Mouse (Mus musculus) neural tube, embryonic 15.5 days (tissue): ENCODE data around the gene Wdr90. TPM values are rescaled to one million over a fixed set of nuclear protein-coding genes. Genes with fewer than 3 reads are reported as not detected.

Source experiments
- ATAC-seq: fragments of 200-750 bp; cut with Nextera tagmentation; 2 replicates; pipeline ENCODE4 v1.8.0; 2017; ENCODE audit warnings: mild to moderate bottlenecking, moderate TSS enrichment, moderate library complexity; ENCODE audit not compliant: low FRiP score
- H3K27ac ChIP-seq: fragments of 300-500 bp; sonication (generic); replicated peaks from 2 replicates; pipeline ENCODE4 v1.5.1; 2015; ENCODE audit warnings: mild to moderate bottlenecking, inconsistent platforms
- H3K27me3 ChIP-seq: fragments of 300-500 bp; sonication (generic); replicated peaks from 2 replicates; pipeline ENCODE4 v1.6.1; 2015; ENCODE audit warnings: inconsistent platforms
- H3K36me3 ChIP-seq: fragments of 300-500 bp; sonication (generic); 2 replicates; pipeline ENCODE4 v1.6.1; 2015; ENCODE audit warnings: inconsistent platforms
- H3K4me1 ChIP-seq: fragments of 300-500 bp; sonication (generic); 2 replicates; pipeline ENCODE4 v1.6.1; 2015; ENCODE audit warnings: inconsistent platforms
- H3K4me2 ChIP-seq: fragments of 300-500 bp; sonication (generic); 2 replicates; pipeline ENCODE4 v1.6.1; 2015; ENCODE audit warnings: inconsistent platforms, mild to moderate bottlenecking, moderate library complexity
- H3K4me3 ChIP-seq: fragments of 300-500 bp; sonication (generic); replicated peaks from 2 replicates; pipeline ENCODE4 v1.5.1; 2015; ENCODE audit warnings: mild to moderate bottlenecking, inconsistent platforms
- H3K9ac ChIP-seq: fragments of 300-500 bp; sonication (generic); replicated peaks from 2 replicates; pipeline ENCODE4 v1.6.1; 2015; ENCODE audit warnings: mild to moderate bottlenecking, inconsistent platforms
- H3K9me3 ChIP-seq: fragments of 300-500 bp; sonication (generic); replicated peaks from 2 replicates; pipeline ENCODE4 v1.6.1; 2016; ENCODE audit warnings: inconsistent platforms
- WGBS: fragments of 180-500 bp; shearing (Covaris S2); methylation state at CpG from one replicate; pipeline ENCODE4 v1.1.7; 2015; ENCODE audit warnings: mixed read lengths; 5-methylcytosine and 5-hydroxymethylcytosine counted together
- polyA plus RNA-seq: library from polyadenylated mRNA; unstranded; fragments of >200 nt; fragmentation: Nextera tagmentation; extraction: Ambion mirVana; gene quantifications from 2 replicates; pipeline ENCODE4 v1.2.1, GENCODE M21; 2015

The Wdr90 gene
- polyA plus RNA-seq, 1 experiment from 2014 or later = 15.5 TPM

GRCm38 (mm10) chr17:25867836-25868600 lies 6.7 kb upstream of the Wdr90 start:
- H3K27me3 ChIP-seq = no peaks in the 10 kb centered on the region
- H3K9me3 ChIP-seq = no peaks in the 10 kb centered on the region
- under 1% methylated on average over 39 of the region's 42 CpGs for WGBS
- H3K4me1 ChIP-seq = peaks cover 15% of the 10 kb centered on the region
- H3K36me3 ChIP-seq = peaks cover 6% of the 10 kb centered on the region; the same call in 1 of the 2 replicates
- peak overlapping the region; percentile 90 for H3K4me2 ChIP-seq
- H3K9ac ChIP-seq = peak overlapping the region; percentile 73
- peak overlapping the region; percentile 72 for H3K27ac ChIP-seq
- peak; percentile 55 for ATAC-seq
- peak overlapping the region; percentile 69 for H3K4me3 ChIP-seq

GRCm38 (mm10) chr17:25867509-25867835 lies 6.2 kb upstream of the Wdr90 start:
- ATAC-seq = no peak
- 7% methylated on average over 7 of the region's 7 CpGs for WGBS
- H3K4me3 ChIP-seq = peak overlapping the region; percentile 69
- no peaks in the 10 kb centered on the region for H3K9me3 ChIP-seq
- H3K36me3 ChIP-seq = peaks cover 6% of the 10 kb centered on the region; the same call in 1 of the 2 replicates
- peak overlapping the region; percentile 73 for H3K9ac ChIP-seq
- H3K27ac ChIP-seq = no peak overlapping the region
- H3K4me1 ChIP-seq = peaks cover 14% of the 10 kb centered on the region
- H3K4me2 ChIP-seq = peak overlapping the region; percentile 90
- H3K27me3 ChIP-seq = no peaks in the 10 kb centered on the region

GRCm38 (mm10) chr17:25866172-25866571 lies 4.9 kb upstream of the Wdr90 start:
- Histone ChIP-seq H3K9ac (no peak overlapping the region), H3K4me3 (no peak overlapping the region), H3K9me3 (no peaks in the 10 kb centered on the region), H3K4me2 (no peak overlapping the region), H3K27me3 (no peaks in the 10 kb centered on the region), H3K27ac (no peak overlapping the region), H3K36me3 (peaks cover 6% of the 10 kb centered on the region; the same call in 1 of the 2 replicates), H3K4me1 (peaks cover 21% of the 10 kb centered on the region)
- 94% methylated on average over 3 of the region's 3 CpGs for WGBS
- ATAC-seq = no peak

GRCm38 (mm10) chr17:25865288-25865687 lies 4.0 kb upstream of the Wdr90 start:
- H3K4me2 ChIP-seq = no peak overlapping the region
- no peaks in the 10 kb centered on the region for H3K27me3 ChIP-seq
- WGBS = 90% methylated on average over 11 of the region's 11 CpGs
- no peak for ATAC-seq
- no peak overlapping the region for H3K9ac ChIP-seq
- H3K9me3 ChIP-seq = no peaks in the 10 kb centered on the region
- peaks cover 6% of the 10 kb centered on the region; the same call in 1 of the 2 replicates for H3K36me3 ChIP-seq
- no peak overlapping the region for H3K27ac ChIP-seq
- no peak overlapping the region for H3K4me3 ChIP-seq
- peaks cover 30% of the 10 kb centered on the region for H3K4me1 ChIP-seq

GRCm38 (mm10) chr17:25864311-25864710 lies 3.0 kb upstream of the Wdr90 start:
- Histone ChIP-seq H3K9ac (no peak overlapping the region), H3K4me3 (no peak overlapping the region), H3K36me3 (peaks cover 6% of the 10 kb centered on the region; the same call in 1 of the 2 replicates), H3K9me3 (no peaks in the 10 kb centered on the region), H3K4me1 (peaks cover 33% of the 10 kb centered on the region), H3K27ac (no peak overlapping the region), H3K27me3 (no peaks in the 10 kb centered on the region), H3K4me2 (no peak overlapping the region)
- WGBS = 91% methylated on average over 14 of the region's 14 CpGs
- ATAC-seq = no peak

- WGBS = 93% methylated on average over 6 of the region's 6 CpGs
- H3K9ac ChIP-seq = no peak overlapping the region
- H3K27ac ChIP-seq = no peak overlapping the region
- no peaks in the 10 kb centered on the region for H3K27me3 ChIP-seq
- no peak overlapping the region for H3K4me3 ChIP-seq
- no peak for ATAC-seq
- peaks cover 6% of the 10 kb centered on the region; the same call in 1 of the 2 replicates for H3K36me3 ChIP-seq
- H3K9me3 ChIP-seq = no peaks in the 10 kb centered on the region
- H3K4me2 ChIP-seq = no peak overlapping the region
- H3K4me1 ChIP-seq = peaks cover 28% of the 10 kb centered on the region
Observed at GRCm38 (mm10) chr17:25863681-25864080, 2.4 kb upstream of the Wdr90 start.

GRCm38 (mm10) chr17:25861704-25862612 lies 657 bp upstream of the Wdr90 start:
- Histone ChIP-seq H3K27me3 (no peaks in the 10 kb centered on the region), H3K9ac (peak overlapping the region; percentile 92), H3K4me2 (peak overlapping the region; percentile 91), H3K9me3 (no peaks in the 10 kb centered on the region), H3K4me1 (peaks cover 18% of the 10 kb centered on the region), H3K36me3 (peaks cover 6% of the 10 kb centered on the region; the same call in 1 of the 2 replicates), H3K4me3 (peak overlapping the region; percentile 71), H3K27ac (peak overlapping the region; percentile 90)
- 14% methylated on average over 6 of the region's 6 CpGs for WGBS
- ATAC-seq = peak; percentile 25

GRCm38 (mm10) chr17:25860229-25860628 lies 1.1 kb downstream of the Wdr90 start:
- peak overlapping the region; percentile 91 for H3K4me2 ChIP-seq
- no peak for ATAC-seq
- peak overlapping the region; percentile 92 for H3K9ac ChIP-seq
- peaks cover 18% of the 10 kb centered on the region for H3K4me1 ChIP-seq
- WGBS = 94% methylated on average over 6 of the region's 6 CpGs
- H3K4me3 ChIP-seq = peak overlapping the region; percentile 71
- no peaks in the 10 kb centered on the region for H3K9me3 ChIP-seq
- no peak overlapping the region for H3K27ac ChIP-seq
- peaks cover 6% of the 10 kb centered on the region; the same call in 1 of the 2 replicates for H3K36me3 ChIP-seq
- no peaks in the 10 kb centered on the region for H3K27me3 ChIP-seq

GRCm38 (mm10) chr17:25844396-25844901 lies 16.9 kb downstream of the Wdr90 start, which contains the start of gene Rhot2:
Rhot2 (minus strand) TSS chr17:25844851.
- H3K27me3 ChIP-seq = no peaks in the 10 kb centered on the region
- peak within 1 kb of the TSS; percentile 80 for H3K4me2 ChIP-seq
- H3K4me1 ChIP-seq = peaks cover 22% of the 10 kb centered on the region
- peaks cover 40% of the 10 kb centered on the region for H3K36me3 ChIP-seq
- ATAC-seq = peak; percentile 92
- under 1% methylated on average over 21 of the region's 21 CpGs for WGBS
- peak within 1 kb of the TSS; percentile 79 for H3K27ac ChIP-seq
- H3K4me3 ChIP-seq = peak within 1 kb of the TSS; percentile 81
- H3K9me3 ChIP-seq = no peaks in the 10 kb centered on the region
- peak within 1 kb of the TSS; percentile 86 for H3K9ac ChIP-seq

- H3K36me3 ChIP-seq = peaks cover 42% of the 10 kb centered on the region
- peak overlapping the region; percentile 80 for H3K4me2 ChIP-seq
- peak overlapping the region; percentile 86 for H3K9ac ChIP-seq
- peak overlapping the region; percentile 81 for H3K4me3 ChIP-seq
- H3K27ac ChIP-seq = peak overlapping the region; percentile 79
- 4% methylated on average over 38 of the region's 38 CpGs for WGBS
- no peaks in the 10 kb centered on the region for H3K9me3 ChIP-seq
- H3K4me1 ChIP-seq = peaks cover 24% of the 10 kb centered on the region
- ATAC-seq = peak; percentile 9; the same call in 1 of the 2 replicates
- no peaks in the 10 kb centered on the region for H3K27me3 ChIP-seq
Observed at GRCm38 (mm10) chr17:25843636-25844395, 17.5 kb downstream of the Wdr90 start.

GRCm38 (mm10) chr17:25843122-25843521 lies 18.2 kb downstream of the Wdr90 start:
- H3K36me3 ChIP-seq = peaks cover 43% of the 10 kb centered on the region
- no peak overlapping the region for H3K27ac ChIP-seq
- peak overlapping the region; percentile 86; the same call in 1 of the 2 replicates for H3K9ac ChIP-seq
- 92% methylated on average over 4 of the region's 4 CpGs for WGBS
- peak overlapping the region; percentile 81 for H3K4me3 ChIP-seq
- ATAC-seq = no peak
- H3K4me1 ChIP-seq = peaks cover 29% of the 10 kb centered on the region
- H3K4me2 ChIP-seq = peak overlapping the region; percentile 80
- H3K9me3 ChIP-seq = no peaks in the 10 kb centered on the region
- no peaks in the 10 kb centered on the region for H3K27me3 ChIP-seq
